Mouse (Mus musculus) liver, postnatal 0 days (tissue): Measurements from ENCODE around the gene Zcrb1.
"Not testable (repeated sequence)": the region's sequence is repeated elsewhere in the genome, so short reads cannot be mapped to it uniquely, and the experiment has no call there.

Experiments used
- CTCF ChIP-seq: sonication (generic); IDR thresholded peaks from 2 replicates; pipeline ENCODE4 v1.5.1; 2016; ENCODE audit warnings: antibody characterized with exemption, low read depth
- EP300 ChIP-seq: IDR thresholded peaks from 2 replicates; pipeline ENCODE4 v1.6.1; 2016; ENCODE audit warnings: antibody characterized with exemption, low read depth, mild to moderate bottlenecking

- TF ChIP-seq CTCF, EP300: not testable (repeated sequence)
These were observed 25.5 kb downstream of the Zcrb1 start for GRCm38 (mm10) chr15:93372525-93373119.
